Mouse (Mus musculus) adrenal gland, postnatal 14 days (tissue): Measurements from ENCODE around the gene Btrc. TPM values are rescaled to one million over a fixed set of nuclear protein-coding genes. Genes with fewer than 3 reads are reported as not detected.
"Not testable (repeated sequence)": the region's sequence is repeated elsewhere in the genome, so short reads cannot be mapped to it uniquely, and the experiment has no call there.

Experiments used
- DNase-seq: peaks from one replicate; pipeline ENCODE4 v3.0.0; 2021; ENCODE audit warnings: mixed read lengths
- total RNA-seq: library from RNA; stranded (reverse); gene quantifications from 2 replicates; pipeline ENCODE4 v1.2.3, GENCODE M21; 2021

Gene Btrc
- total RNA-seq, 1 experiment from 2014 or later = 28.5 TPM

- DNase-seq = peak; percentile 73
Observed at GRCm38 (mm10) chr19:45530200-45530995, 166.9 kb downstream of the Btrc start.

GRCm38 (mm10) chr19:45531554-45531953 lies 168.0 kb downstream of the Btrc start:
- no peak for DNase-seq

GRCm38 (mm10) chr19:45533617-45534016 lies 170.1 kb downstream of the Btrc start:
- peak; percentile 53 for DNase-seq

GRCm38 (mm10) chr19:45535214-45535735 lies 171.7 kb downstream of the Btrc start:
- DNase-seq = peak; percentile 61

- no peak for DNase-seq
Observed at GRCm38 (mm10) chr19:45535929-45536328, 172.4 kb downstream of the Btrc start.

- DNase-seq = peak; percentile 65
Observed at GRCm38 (mm10) chr19:45537505-45537904, 174.0 kb downstream of the Btrc start.

- DNase-seq = peak; percentile 39
Observed at GRCm38 (mm10) chr19:45540657-45541408, 177.3 kb downstream of the Btrc start.

- DNase-seq = peak; percentile 75
Observed at GRCm38 (mm10) chr19:45541409-45542041, 178.0 kb downstream of the Btrc start.

- DNase-seq = no peak
Observed at GRCm38 (mm10) chr19:45542061-45542460, 178.5 kb downstream of the Btrc start.

- peak; percentile 68 for DNase-seq
Observed at GRCm38 (mm10) chr19:45544152-45544924, 180.8 kb downstream of the Btrc start.

- DNase-seq = peak; percentile 91
Observed at GRCm38 (mm10) chr19:45544925-45545321, 181.4 kb downstream of the Btrc start.

- not testable (repeated sequence) for DNase-seq
Observed at GRCm38 (mm10) chr19:45548196-45548595, 184.7 kb downstream of the Btrc start.

- no peak for DNase-seq
Observed at GRCm38 (mm10) chr19:45549128-45549915, 185.8 kb downstream of the Btrc start.

- DNase-seq = no peak
Observed at GRCm38 (mm10) chr19:45549948-45550347, 186.4 kb downstream of the Btrc start.

GRCm38 (mm10) chr19:45552187-45552586 lies 188.7 kb downstream of the Btrc start:
- no peak for DNase-seq

- DNase-seq = no peak
Observed at GRCm38 (mm10) chr19:45554136-45554535, 190.6 kb downstream of the Btrc start.

- DNase-seq = peak; percentile 95
Observed at GRCm38 (mm10) chr19:45560153-45560890, 196.8 kb downstream of the Btrc start, which contains the start of the genes Poll and Gm17018. Gene Poll (minus strand): TSS chr19:45560531. Gene Gm17018 (plus strand): TSS chr19:45560615.

- no peak for DNase-seq
Observed at GRCm38 (mm10) chr19:45565925-45566715, 202.6 kb downstream of the Btrc start.

- no peak for DNase-seq
Observed at GRCm38 (mm10) chr19:45567367-45567766, 203.8 kb downstream of the Btrc start.
